Mouse (Mus musculus) forebrain, postnatal 0 days (tissue): ENCODE measurements around the gene Emilin3. TPM values are rescaled to one million over a fixed set of nuclear protein-coding genes. Genes with fewer than 3 reads are reported as not detected.

Source experiments
- ATAC-seq: fragments of 200-750 bp; cut with Nextera tagmentation; 2 replicates; pipeline ENCODE4 v1.8.0; 2017; ENCODE audit warnings: mild to moderate bottlenecking, moderate library complexity
- DNase-seq: peaks from one replicate; pipeline ENCODE4 v3.0.0-alpha.2; 2015
- H3K27ac ChIP-seq: fragments of 300-500 bp; sonication (generic); 2 replicates; pipeline ENCODE4 v1.5.1; 2014; ENCODE audit warnings: low read depth, mild to moderate bottlenecking, antibody characterized with exemption, low read length, moderate library complexity, mixed read lengths
- H3K27me3 ChIP-seq: fragments of 300-500 bp; sonication (generic); 2 replicates; pipeline ENCODE4 v1.6.1; 2014; ENCODE audit warnings: mild to moderate bottlenecking, low read length, mixed read lengths; ENCODE audit not compliant: insufficient read depth
- H3K36me3 ChIP-seq: fragments of 300-500 bp; sonication (generic); 2 replicates; pipeline ENCODE4 v1.6.1; 2014; ENCODE audit warnings: mild to moderate bottlenecking, moderate library complexity; ENCODE audit not compliant: insufficient read depth
- H3K4me1 ChIP-seq: fragments of 300-500 bp; sonication (generic); 2 replicates; pipeline ENCODE4 v1.6.1; 2014; ENCODE audit warnings: antibody characterized with exemption; ENCODE audit not compliant: insufficient read depth
- H3K4me2 ChIP-seq: fragments of 300-500 bp; sonication (generic); 2 replicates; pipeline ENCODE4 v1.6.1; 2014; ENCODE audit warnings: low read depth, mild to moderate bottlenecking, moderate library complexity
- H3K4me3 ChIP-seq: fragments of 300-500 bp; sonication (generic); 2 replicates; pipeline ENCODE4 v1.5.1; 2014; ENCODE audit warnings: low read depth, low read length, mixed read lengths
- H3K9ac ChIP-seq: fragments of 300-500 bp; sonication (generic); 2 replicates; pipeline ENCODE4 v1.6.1; 2014; ENCODE audit warnings: mild to moderate bottlenecking
- H3K9me3 ChIP-seq: fragments of 300-500 bp; sonication (generic); 2 replicates; pipeline ENCODE4 v1.6.1; 2016; ENCODE audit warnings: low read length
- CTCF ChIP-seq: sonication (generic); IDR thresholded peaks from 2 replicates; pipeline ENCODE4 v1.5.1; 2016; ENCODE audit warnings: antibody characterized with exemption, control low read depth, low read depth
- WGBS: fragments of 180-500 bp; shearing (Covaris S2); extraction: QIAGEN DNeasy Blood & Tissue Kit; methylation state at CpG from one replicate; pipeline ENCODE4 v1.1.7; 2014; 5-methylcytosine and 5-hydroxymethylcytosine counted together
- polyA plus RNA-seq: library from polyadenylated mRNA; unstranded; fragments of >200 nt; fragmentation: Nextera tagmentation; extraction: Ambion mirVana; gene quantifications from 2 replicates; pipeline ENCODE4 v1.2.1, GENCODE M21; 2015
- total RNA-seq: library from RNA; depleted of rRNA; stranded (reverse); fragments of >200 nt; gene quantifications from 2 replicates; pipeline ENCODE4 v1.2.3, GENCODE M21; 2014

The Emilin3 gene
- total and polyA plus RNA-seq, 2 experiments from 2014 or later: 0.42 to 1.5 TPM

GRCm38 (mm10) chr2:160906101-160906500 is 6.0 kb downstream of the Emilin3 start:
- ATAC-seq: no peak
- H3K9ac ChIP-seq: no peak overlapping the region
- 80% methylated on average over 5 of the region's 5 CpGs for WGBS
- TF ChIP-seq CTCF: no peak
- H3K27me3 ChIP-seq: peaks cover 11% of the 10 kb centered on the region
- H3K4me1 ChIP-seq: no peaks in the 10 kb centered on the region
- H3K9me3 ChIP-seq: no peaks in the 10 kb centered on the region
- DNase-seq: no peak
- no peak overlapping the region for H3K27ac ChIP-seq
- H3K36me3 ChIP-seq: no peaks in the 10 kb centered on the region
- no peak overlapping the region for H3K4me3 ChIP-seq
- no peak overlapping the region for H3K4me2 ChIP-seq

GRCm38 (mm10) chr2:160905301-160905700 is 6.8 kb downstream of the Emilin3 start:
- Histone ChIP-seq H3K9me3 (no peaks in the 10 kb centered on the region), H3K9ac (no peak overlapping the region), H3K4me2 (no peak overlapping the region), H3K4me1 (no peaks in the 10 kb centered on the region), H3K4me3 (no peak overlapping the region), H3K36me3 (no peaks in the 10 kb centered on the region), H3K27me3 (peaks cover 3% of the 10 kb centered on the region), H3K27ac (no peak overlapping the region)
- 96% methylated on average over 12 of the region's 12 CpGs for WGBS
- ATAC-seq (no peak), DNase-seq (no peak)
- TF ChIP-seq CTCF: no peak

- 86% methylated on average over 7 of the region's 7 CpGs for WGBS
- no peak for ATAC-seq
These were observed 10.3 kb downstream of the Emilin3 start for GRCm38 (mm10) chr2:160901656-160902412.

GRCm38 (mm10) chr2:160891697-160892096 is 20.4 kb downstream of the Emilin3 start:
- DNase-seq (no peak), ATAC-seq (no peak)
- no peak for TF ChIP-seq CTCF
- Histone ChIP-seq H3K9me3 (no peaks in the 10 kb centered on the region), H3K36me3 (no peaks in the 10 kb centered on the region), H3K27me3 (no peaks in the 10 kb centered on the region), H3K4me1 (0 out of 2 replicates have a peak, but pooled peaks cover 4% of the 10 kb centered on the region), H3K27ac (no peak overlapping the region), H3K4me2 (no peak overlapping the region), H3K9ac (no peak overlapping the region), H3K4me3 (no peak overlapping the region)
- 90% methylated on average over 9 of the region's 9 CpGs for WGBS

More at GRCm38 (mm10) chr2:160901656-160902412, 10.3 kb downstream of the Emilin3 start:
- no peaks in the 10 kb centered on the region for H3K9me3 ChIP-seq
- no peaks in the 10 kb centered on the region for H3K27me3 ChIP-seq
- H3K4me2 ChIP-seq: no peak overlapping the region
- DNase-seq: no peak
- no peak for TF ChIP-seq CTCF
- no peak overlapping the region for H3K9ac ChIP-seq
- no peaks in the 10 kb centered on the region for H3K4me1 ChIP-seq
- no peak overlapping the region for H3K27ac ChIP-seq
- H3K4me3 ChIP-seq: no peak overlapping the region
- no peaks in the 10 kb centered on the region for H3K36me3 ChIP-seq

- H3K4me3 ChIP-seq: no peak overlapping the region
- no peak overlapping the region for H3K27ac ChIP-seq
- H3K9ac ChIP-seq: no peak overlapping the region
- no peak for ATAC-seq
- TF ChIP-seq CTCF: no peak
- 88% methylated on average over 5 of the region's 5 CpGs for WGBS
- no peaks in the 10 kb centered on the region for H3K27me3 ChIP-seq
- H3K4me1 ChIP-seq: 0 out of 2 replicates have a peak, but pooled peaks cover 4% of the 10 kb centered on the region
- H3K36me3 ChIP-seq: no peaks in the 10 kb centered on the region
- no peak for DNase-seq
- H3K9me3 ChIP-seq: no peaks in the 10 kb centered on the region
- H3K4me2 ChIP-seq: no peak overlapping the region
These were observed 21.1 kb downstream of the Emilin3 start for GRCm38 (mm10) chr2:160891045-160891444.

GRCm38 (mm10) chr2:160887859-160888258 is 24.3 kb downstream of the Emilin3 start:
- DNase-seq (no peak), ATAC-seq (0 out of 2 replicates have a peak, but pooled peaks have one; percentile 15)
- no peaks in the 10 kb centered on the region for H3K36me3 ChIP-seq
- peak overlapping the region; percentile 22; the same call in 1 of the 2 replicates for H3K9ac ChIP-seq
- H3K4me2 ChIP-seq: peak overlapping the region; percentile 63
- no peaks in the 10 kb centered on the region for H3K9me3 ChIP-seq
- no peak overlapping the region for H3K27ac ChIP-seq
- under 1% methylated on average over 26 of the region's 26 CpGs for whole genome bisulfite sequencing
- 0 out of 2 replicates have a peak, but pooled peaks cover 4% of the 10 kb centered on the region for H3K4me1 ChIP-seq
- no peaks in the 10 kb centered on the region for H3K27me3 ChIP-seq
- no peak for TF ChIP-seq CTCF
- H3K4me3 ChIP-seq: peak overlapping the region; percentile 33

GRCm38 (mm10) chr2:160887284-160887683 is 24.8 kb downstream of the Emilin3 start:
- no peaks in the 10 kb centered on the region for H3K27me3 ChIP-seq
- DNase-seq: peak; percentile 87
- H3K4me3 ChIP-seq: peak overlapping the region; percentile 33
- ATAC-seq: peak; percentile 94
- peak overlapping the region; percentile 63 for H3K4me2 ChIP-seq
- H3K4me1 ChIP-seq: 0 out of 2 replicates have a peak, but pooled peaks cover 4% of the 10 kb centered on the region
- no peaks in the 10 kb centered on the region for H3K9me3 ChIP-seq
- H3K9ac ChIP-seq: no peak overlapping the region
- no peak overlapping the region for H3K27ac ChIP-seq
- peak; percentile 92 for TF ChIP-seq CTCF
- H3K36me3 ChIP-seq: no peaks in the 10 kb centered on the region
- 2% methylated on average over 11 of the region's 11 CpGs for WGBS
